Mouse (Mus musculus) C2C12 (cell line): ENCODE results near the gene Cbx7.

ENCODE experiments used
- CTCF ChIP-seq: IDR thresholded peaks from one replicate; pipeline ENCODE4 v1.5.1; 2011; ENCODE audit not compliant: control insufficient read depth, insufficient read depth, insufficient read length
- FOSL1 ChIP-seq: IDR thresholded peaks from one replicate; pipeline ENCODE4 v1.8.0; 2011; ENCODE audit warnings: mild to moderate bottlenecking, low read length; ENCODE audit not compliant: poor library complexity, insufficient read depth, severe bottlenecking
- USF1 ChIP-seq: IDR thresholded peaks from one replicate; pipeline ENCODE4 v1.6.1; 2011; ENCODE audit warnings: low read depth, mild to moderate bottlenecking, control low read depth, moderate library complexity

DNA sequence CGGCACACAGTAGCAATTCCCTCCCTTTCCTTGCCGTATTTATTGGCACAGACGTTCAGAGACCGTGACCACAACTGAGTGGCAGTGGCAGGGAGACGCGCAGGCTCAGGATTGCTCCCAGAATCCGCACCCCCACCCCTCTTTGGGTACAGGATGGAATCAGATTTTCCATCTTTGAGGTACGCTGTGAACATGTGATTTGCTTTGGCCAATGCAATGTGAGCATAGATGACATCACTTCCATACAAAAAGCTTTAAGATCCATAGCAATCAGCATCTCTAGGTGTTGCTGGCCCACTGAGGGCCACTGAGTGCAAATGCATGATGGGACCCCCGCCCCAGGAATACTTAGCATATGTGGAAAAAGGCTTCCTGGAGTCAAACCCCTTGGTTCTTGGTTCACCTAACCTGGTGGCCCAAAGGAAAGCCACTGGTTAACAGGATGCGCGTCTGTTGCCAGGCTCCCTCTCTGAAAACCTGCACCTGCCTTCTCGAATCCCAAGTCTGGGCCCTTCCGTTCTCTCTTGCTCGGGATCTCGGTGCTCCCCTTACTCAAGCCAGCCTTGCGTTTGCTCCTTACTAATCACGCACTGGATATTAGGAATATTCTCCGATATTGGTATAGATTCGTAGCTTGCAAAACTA lies 88.2 kb downstream of the Cbx7 start:
- no peak for TF ChIP-seq CTCF
- no peak for TF ChIP-seq FOSL1
- TF ChIP-seq USF1: peak; percentile 57
